Mouse (Mus musculus) cerebellum, adult 2 months (tissue): ENCODE data around the gene Dock3.

ENCODE experiments used
- CTCF ChIP-seq: fragments of 200-500 bp; IDR thresholded peaks from 2 replicates; pipeline ENCODE4 v1.5.1; 2011; ENCODE audit warnings: low read depth, mild to moderate bottlenecking, control low read depth, low read length, moderate library complexity, borderline replicate concordance; ENCODE audit not compliant: insufficient read depth
- POLR2A ChIP-seq: fragments of 200-500 bp; IDR thresholded peaks from 2 replicates; pipeline ENCODE4 v1.6.1; 2011; ENCODE audit warnings: low read length, control low read depth, borderline replicate concordance; ENCODE audit not compliant: insufficient read depth

GRCm38 (mm10) chr9:106970742-106971141 is 261.0 kb downstream of the Dock3 start:
- TF ChIP-seq CTCF (peak; percentile 14; the same call in 1 of the 2 replicates), POLR2A (no peak)
